Mouse (Mus musculus): Measurements from ENCODE around the gene Ces3a. TPM values are rescaled to one million over a fixed set of nuclear protein-coding genes. Genes with fewer than 3 reads are reported as not detected.
"Not testable (repeated sequence)": the region's sequence is repeated elsewhere in the genome, so short reads cannot be mapped to it uniquely, and the experiment has no call there.

The Ces3a gene
- polyA plus RNA-seq, 1 experiment, result 0.13 TPM

DNA sequence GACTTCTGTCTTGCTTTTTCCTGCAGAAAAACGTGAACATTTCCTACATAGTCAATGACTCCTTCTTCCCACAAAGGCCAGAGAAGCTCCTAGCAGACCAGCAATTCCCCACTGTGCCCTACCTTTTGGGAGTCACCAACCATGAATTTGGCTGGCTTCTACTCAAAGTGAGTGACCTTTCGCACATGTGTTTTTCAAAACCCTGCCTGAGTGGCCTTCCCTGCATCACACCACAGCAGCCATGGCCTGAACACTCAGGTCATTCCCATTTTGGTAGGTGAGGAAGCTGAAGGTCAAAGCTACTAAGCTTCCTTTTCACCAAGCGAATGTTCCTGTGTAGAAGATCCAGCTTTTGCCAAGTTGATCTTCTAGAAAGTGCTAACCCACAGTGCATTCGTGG, 40.2 kb downstream of the Ces3a start:
- Histone ChIP-seq H3K4me3 (ENCODE audit: control insufficient read depth, insufficient read depth, low read length) (no peak overlapping the region), H3K27me3 (ENCODE audit: control insufficient read depth, insufficient read depth, low read length) (no peaks in the 10 kb centered on the region), H3K4me1 (replicated peaks; ENCODE audit: control insufficient read depth, insufficient read depth, low read length) (no peaks in the 10 kb centered on the region), H3K36me3 (ENCODE audit: control insufficient read depth, insufficient read depth, low read length) (no peaks in the 10 kb centered on the region), H3K27ac (ENCODE audit: control insufficient read depth, insufficient read depth, low read length) (no peak overlapping the region)
- no peak for TF ChIP-seq POLR2A (IDR thresholded peaks at IDR 0.05; ENCODE audit: control insufficient read depth, extremely low read depth, insufficient read depth, low read length, poor library complexity)
- no peak for TF ChIP-seq CTCF (IDR thresholded peaks at IDR 0.05; ENCODE audit: borderline replicate concordance, control insufficient read depth, extremely low read depth, insufficient read depth, low read length, poor library complexity)
- no peak for DNase-seq
- 71% methylated on average over 4 of the region's 4 CpGs for WGBS

DNA sequence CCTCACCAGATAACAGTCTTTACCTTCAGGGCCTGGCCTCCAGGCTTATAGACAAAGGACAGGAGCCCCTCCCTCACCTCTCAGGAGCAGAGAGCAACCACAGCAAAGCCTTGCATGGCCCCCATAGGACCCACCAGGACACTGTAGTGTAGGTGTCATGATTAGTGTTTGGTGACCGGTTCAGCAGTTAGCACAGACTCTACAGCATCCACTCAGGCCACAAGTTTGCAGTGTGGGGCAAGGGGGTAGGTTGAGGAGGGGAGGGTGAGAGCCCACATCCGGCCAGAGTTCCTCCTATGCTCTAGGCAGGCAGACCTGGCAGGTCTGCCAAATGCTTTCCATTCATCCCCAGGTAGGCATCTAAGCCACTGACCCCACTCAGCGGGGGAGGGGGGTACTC, 45.6 kb downstream of the Ces3a start:
- H3K36me3 ChIP-seq (ENCODE audit: control insufficient read depth, insufficient read depth, low read length), result no peaks in the 10 kb centered on the region
- no peaks in the 10 kb centered on the region for H3K27me3 ChIP-seq (ENCODE audit: control insufficient read depth, insufficient read depth, low read length)
- DNase-seq, result no peak
- H3K27ac ChIP-seq (ENCODE audit: control insufficient read depth, insufficient read depth, low read length), result no peak overlapping the region
- no peak overlapping the region for H3K4me3 ChIP-seq (ENCODE audit: control insufficient read depth, insufficient read depth, low read length)
- no peak for TF ChIP-seq POLR2A (IDR thresholded peaks at IDR 0.05; ENCODE audit: control insufficient read depth, extremely low read depth, insufficient read depth, low read length, poor library complexity)
- TF ChIP-seq CTCF (IDR thresholded peaks at IDR 0.05; ENCODE audit: borderline replicate concordance, control insufficient read depth, extremely low read depth, insufficient read depth, low read length, poor library complexity), result no peak
- H3K4me1 ChIP-seq (replicated peaks; ENCODE audit: control insufficient read depth, insufficient read depth, low read length), result no peaks in the 10 kb centered on the region
- WGBS, result 80% methylated on average over 3 of the region's 3 CpGs

DNA sequence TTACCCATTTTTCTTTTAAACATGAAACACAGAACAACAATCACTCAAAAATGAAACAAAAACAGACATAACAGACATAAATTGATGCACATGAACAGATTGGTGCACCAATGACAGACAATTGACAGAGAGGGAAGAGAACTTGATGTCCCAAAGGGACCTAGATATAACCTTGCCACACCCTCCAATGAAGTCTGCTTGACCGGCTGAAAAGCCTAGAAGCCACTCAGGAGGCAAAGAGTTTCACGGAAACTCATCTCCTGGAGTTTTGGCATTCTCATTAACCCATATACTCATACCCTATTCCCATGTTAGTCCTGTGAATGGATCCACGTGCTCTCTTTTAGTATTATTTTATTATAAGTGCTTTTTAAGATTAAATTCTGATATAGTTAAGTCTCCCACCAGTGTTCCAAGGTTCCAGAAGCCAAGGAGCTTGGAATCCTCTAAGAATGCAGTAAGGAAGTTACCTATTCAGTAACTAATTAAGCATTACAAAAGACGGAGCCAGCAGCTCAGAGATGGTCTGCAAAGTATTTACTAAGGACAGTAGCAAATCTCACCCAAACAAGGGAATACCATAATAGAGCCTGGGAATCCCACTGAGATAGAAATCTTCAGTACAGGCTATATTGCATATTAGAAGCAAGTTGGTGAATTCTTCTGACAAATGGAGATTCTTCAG, 53.8 kb downstream of the Ces3a start:
- DNase-seq; H3K4me3 ChIP-seq (ENCODE audit: control insufficient read depth, insufficient read depth, low read length); H3K4me1 ChIP-seq (replicated peaks; ENCODE audit: control insufficient read depth, insufficient read depth, low read length); H3K36me3 ChIP-seq (ENCODE audit: control insufficient read depth, insufficient read depth, low read length); H3K27me3 ChIP-seq (ENCODE audit: control insufficient read depth, insufficient read depth, low read length); H3K27ac ChIP-seq (ENCODE audit: control insufficient read depth, insufficient read depth, low read length): not testable (repeated sequence)
- 83% methylated on average over 4 of the region's 4 CpGs for WGBS

DNA sequence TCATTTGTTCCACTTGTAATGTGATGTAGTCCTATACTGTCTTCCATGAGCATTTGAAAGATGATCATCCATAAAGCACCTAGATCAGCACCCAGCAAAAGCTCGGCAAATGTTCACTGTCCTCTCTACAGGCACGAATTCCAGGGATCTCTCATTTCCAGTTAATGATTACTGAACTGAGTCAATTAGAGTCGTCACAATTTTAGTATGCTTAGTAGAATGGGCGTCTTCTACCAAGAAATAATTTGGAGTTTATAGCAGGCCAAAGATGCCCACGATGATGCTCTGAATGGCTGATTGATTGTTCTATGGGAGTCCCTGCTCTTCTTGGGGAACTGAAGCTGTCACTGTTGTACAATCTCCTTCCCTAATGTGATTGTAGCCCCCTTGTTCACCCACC, 55.3 kb downstream of the Ces3a start:
- not testable (repeated sequence) for H3K4me3 ChIP-seq (ENCODE audit: control insufficient read depth, insufficient read depth, low read length); H3K27me3 ChIP-seq (ENCODE audit: control insufficient read depth, insufficient read depth, low read length); DNase-seq; H3K27ac ChIP-seq (ENCODE audit: control insufficient read depth, insufficient read depth, low read length); H3K4me1 ChIP-seq (replicated peaks; ENCODE audit: control insufficient read depth, insufficient read depth, low read length); H3K36me3 ChIP-seq (ENCODE audit: control insufficient read depth, insufficient read depth, low read length)
- WGBS, result 91% methylated on average over 5 of the region's 5 CpGs

DNA sequence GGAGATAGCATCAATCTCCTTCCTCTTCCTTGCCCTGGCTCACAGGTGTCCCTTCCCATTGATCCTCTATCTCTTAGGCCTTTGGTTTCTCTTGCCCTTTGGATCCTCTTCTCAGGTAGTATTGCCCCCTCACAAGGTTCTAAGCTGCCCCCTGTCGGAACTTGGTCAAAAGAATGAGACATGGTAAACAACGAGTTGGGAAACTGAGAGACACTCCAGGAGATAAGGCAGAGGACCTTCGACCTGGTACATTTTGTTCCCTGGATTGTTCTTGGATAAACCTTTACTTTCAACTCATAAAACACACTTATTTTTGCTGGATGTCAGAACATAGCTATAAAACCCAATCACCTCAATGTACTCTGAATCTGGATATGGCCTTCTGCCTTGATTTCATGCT, 55.8 kb downstream of the Ces3a start:
- H3K27me3 ChIP-seq (ENCODE audit: control insufficient read depth, insufficient read depth, low read length), result no peaks in the 10 kb centered on the region
- WGBS, result 90% methylated on average over 3 of the region's 3 CpGs
- DNase-seq, result no peak
- H3K27ac ChIP-seq (ENCODE audit: control insufficient read depth, insufficient read depth, low read length), result no peak overlapping the region
- H3K36me3 ChIP-seq (ENCODE audit: control insufficient read depth, insufficient read depth, low read length), result no peaks in the 10 kb centered on the region
- no peak overlapping the region for H3K4me3 ChIP-seq (ENCODE audit: control insufficient read depth, insufficient read depth, low read length)
- H3K4me1 ChIP-seq (replicated peaks; ENCODE audit: control insufficient read depth, insufficient read depth, low read length), result no peaks in the 10 kb centered on the region
- TF ChIP-seq POLR2A (IDR thresholded peaks at IDR 0.05; ENCODE audit: control insufficient read depth, extremely low read depth, insufficient read depth, low read length, poor library complexity) (no peak), CTCF (IDR thresholded peaks at IDR 0.05; ENCODE audit: borderline replicate concordance, control insufficient read depth, extremely low read depth, insufficient read depth, low read length, poor library complexity) (no peak)

Other genes starting within 250 kb of the Ces3a start
- gene Ces2b, start 217.0 kb upstream of the Ces3a start, polyA plus RNA-seq (2012; rRNA removed), result 0.20 and 0.32 TPM in 2 replicates
- 3.7 and 4.1 TPM in 2 replicates for gene Ces2c, start 201.5 kb upstream of the Ces3a start, polyA plus RNA-seq (2012; rRNA removed)
- 1.6 and 2.3 TPM in 2 replicates for gene Ces2e, start 122.3 kb upstream of the Ces3a start, polyA plus RNA-seq (2012; rRNA removed)
- gene Ces2f, start 101.2 kb upstream of the Ces3a start, polyA plus RNA-seq (2012; rRNA removed), result 3.2 and 4.9 TPM in 2 replicates
- gene Ces2g, start 86.9 kb upstream of the Ces3a start, polyA plus RNA-seq (2012; rRNA removed), result 7.6 and 7.8 TPM in 2 replicates
- not detected in 2 replicates for gene Ces2h, start 47.7 kb upstream of the Ces3a start, polyA plus RNA-seq (2012; rRNA removed)
- 0.07 and 0.51 TPM in 2 replicates for gene Ces3b, start 35.2 kb downstream of the Ces3a start, polyA plus RNA-seq (2012; rRNA removed)
- 0.05 TPM in 1 of 2 replicates, not detected in the other for gene Ces4a, start 83.2 kb downstream of the Ces3a start, polyA plus RNA-seq (2012; rRNA removed)
- 26.7 and 34.4 TPM in 2 replicates for gene Cbfb, start 122.1 kb downstream of the Ces3a start, polyA plus RNA-seq (2012; rRNA removed)
- 24.6 and 26.4 TPM in 2 replicates for gene D230025D16Rik, start 176.5 kb downstream of the Ces3a start, polyA plus RNA-seq (2012; rRNA removed)
- 11.6 and 13.1 TPM in 2 replicates for gene B3gnt9, start 206.6 kb downstream of the Ces3a start, polyA plus RNA-seq (2012; rRNA removed)
- gene Tradd, start 216.0 kb downstream of the Ces3a start, polyA plus RNA-seq (2012; rRNA removed), result 40.1 and 40.4 TPM in 2 replicates
- 27.8 and 30.4 TPM in 2 replicates for gene Fbxl8, start 216.0 kb downstream of the Ces3a start, polyA plus RNA-seq (2012; rRNA removed)
- 2.9 and 3.3 TPM in 2 replicates for gene Hsf4, start 221.2 kb downstream of the Ces3a start, polyA plus RNA-seq (2012; rRNA removed)
- gene Nol3, start 227.5 kb downstream of the Ces3a start, polyA plus RNA-seq (2012; rRNA removed), result 3.5 and 4.0 TPM in 2 replicates
- 13.6 and 14.3 TPM in 2 replicates for gene 4931428F04Rik, start 241.3 kb downstream of the Ces3a start, polyA plus RNA-seq (2012; rRNA removed)
- gene Exoc3l, start 247.5 kb downstream of the Ces3a start, polyA plus RNA-seq (2012; rRNA removed), result 10.6 and 12.7 TPM in 2 replicates
- 474 and 475 TPM in 2 replicates for gene E2f4, start 249.1 kb downstream of the Ces3a start, polyA plus RNA-seq (2012; rRNA removed)

Measured in thymus, adult 2 months (tissue).